Mouse (Mus musculus): ENCODE measurements at regions not wholly inside any gene's neighbourhood (a gene's known extent, or its start where the extent isn't known, plus 50 kb on each side); places are given as distances from the start of the nearest gene placed in this dataset.

DNA sequence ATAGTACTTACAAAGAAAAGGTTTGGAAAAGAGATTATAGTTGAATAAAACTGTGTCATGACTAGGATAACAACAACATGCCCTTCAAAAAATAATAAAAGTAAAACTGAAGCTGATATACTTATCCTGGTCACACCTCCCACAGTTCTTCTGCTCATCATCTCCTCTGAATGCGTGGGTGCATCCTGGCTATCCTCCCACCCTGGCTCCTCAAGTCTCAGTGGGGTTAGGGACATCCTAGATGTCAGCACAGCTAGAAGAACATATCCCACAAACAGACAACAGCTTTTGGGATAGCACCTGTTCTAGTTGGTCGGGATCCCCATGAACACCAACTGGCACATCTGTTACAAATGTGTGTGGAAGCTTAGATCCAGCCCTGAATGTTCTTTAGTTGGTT lies 786.7 kb upstream of the Brinp3 start:
- peak; percentile 6 to 8 for DNase-seq (ENCODE audit: low spot score in 2 of 2)

Data from layer of hippocampus, adult 8-10 months (tissue).